In the genomic region with DNA sequence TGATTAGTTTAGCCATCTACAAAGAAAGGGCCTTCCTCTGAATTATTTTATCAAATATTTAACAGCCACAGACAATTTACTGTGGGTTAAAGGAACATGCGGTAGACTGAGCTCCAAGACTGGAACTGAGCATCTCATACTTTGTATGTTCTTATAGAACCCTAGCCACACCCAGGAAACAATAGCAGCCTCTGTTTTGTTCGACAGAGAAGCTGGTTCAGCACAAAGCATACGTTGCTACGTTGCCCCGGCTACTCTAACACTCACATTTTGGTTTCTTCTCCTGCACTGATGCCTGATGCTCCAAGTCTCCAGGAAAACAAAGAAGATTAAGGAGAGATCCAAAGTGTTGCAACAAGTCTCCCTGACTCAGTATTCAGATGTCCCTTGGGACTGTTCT, we compare ENCODE assay signal across 16 mouse cellular contexts.
DNase-seq lines count a peak whose midpoint lies in the region.
"Had no signal": no experiment of that assay in that cellular context is flagged by ENCODE, and none has a peak within 500 bp of the region (broad histone marks: within the 10 kb centered on the region; RNA-seq: fewer than 3 reads in every experiment).

No protein-coding gene starts in this region.

- DNase-seq in lung, postnatal 25 days (ENCODE audit: low spot score) = peak; percentile 8
- no peak for DNase-seq in lung, adult 18-20 months
- peak; percentile 59 for DNase-seq in CD4-positive helper T cell, adult 2 months (ENCODE audit: low read depth, low spot score)
- peak; percentile 39 for DNase-seq in T-cell, adult 2 months (ENCODE audit: low spot score)
- peak; percentile 67 for DNase-seq in naive thymus-derived CD4-positive, alpha-beta T cell, adult 2 months (ENCODE audit: low read depth)
- DNase-seq in layer of hippocampus, adult 11-12 months (ENCODE audit: low spot score) = no peak
- no peak for DNase-seq in layer of hippocampus, postnatal 10 days (ENCODE audit: low spot score in 2 of 2)
- DNase-seq: adrenal gland, adult 2 months; adrenal gland, postnatal 14 days; cerebellum, adult 11 months; cerebellum, adult 2 months; cerebellum, adult 9-11 months; cerebellum, postnatal 25 days; forebrain, postnatal 0 days; gastrocnemius, adult 2 months; gastrocnemius, postnatal 14 days had no signal

Comparison
In these comparisons a context has a peak if more than half of its experiments do, and no peak if none do; other contexts are left out.
1. DNase-seq: peak in lung, postnatal 25 days (single experiment), CD4-positive helper T cell, adult 2 months (single experiment), T-cell, adult 2 months (single experiment) and naive thymus-derived CD4-positive, alpha-beta T cell, adult 2 months (single experiment); none in lung, adult 18-20 months (0 of 2), layer of hippocampus, adult 11-12 months (single experiment) and layer of hippocampus, postnatal 10 days (0 of 2).